10 mouse cellular contexts compared by ENCODE assay signal in genomic region chr16:60941767-60942166, GRCm38 (mm10).
DNase-seq lines count a peak whose midpoint lies in the region; ATAC-seq and TF ChIP-seq lines count a peak whose summit lies in the region.
"Had no signal": no experiment of that assay in that cellular context is flagged by ENCODE, and none has a peak within 500 bp of the region (broad histone marks: within the 10 kb centered on the region; RNA-seq: fewer than 3 reads in every experiment).

No protein-coding gene starts in this region.

- no peaks in the 10 kb centered on the region for H3K9me3 ChIP-seq in liver, embryonic 12.5 days (replicated peaks)
- no peaks in the 10 kb centered on the region for H3K9me3 ChIP-seq in stomach, postnatal 0 days (ENCODE audit: control insufficient read depth, low read length)

- TF ChIP-seq POLR2A in liver, adult 2 months (IDR thresholded peaks at IDR 0.05; ENCODE audit: extremely low read depth, insufficient read depth, low read length), result no peak

- H3K27ac ChIP-seq in liver, adult 2 months (replicated peaks; ENCODE audit: insufficient read depth, low read depth, low read length), result no peak overlapping the region
- H3K27ac ChIP-seq in liver, embryonic 12.5 days, result no peak overlapping the region
- no peak overlapping the region for H3K27ac ChIP-seq in stomach, postnatal 0 days (replicated peaks)

- TF ChIP-seq CTCF in liver, adult 2 months (IDR thresholded peaks at IDR 0.05; ENCODE audit: low read depth, low read length), result peak; percentile 12; the same call in 1 of the 2 replicates
- TF ChIP-seq CTCF in stomach, postnatal 0 days (IDR thresholded peaks at IDR 0.05; ENCODE audit: low read depth), result peak; percentile 38

- 65% methylated on average over 5 of the region's 5 CpGs for WGBS in liver, adult 2 months
- 55% methylated on average over 5 of the region's 5 CpGs for WGBS in liver, embryonic 12.5 days (ENCODE audit: insufficient replicate concordance)
- WGBS in stomach, postnatal 0 days, result 66% methylated on average over 5 of the region's 5 CpGs

- DNase-seq in embryo, embryonic 10 days (ENCODE audit: low spot score), result peak; percentile 7
- no peak for DNase-seq in embryo, embryonic 9.5 days (ENCODE audit: extremely low spot score)
- DNase-seq in liver, adult 2 months (ENCODE audit: extremely low read depth, low read depth, low spot score), result peak; percentile 2
- peak; percentile 9 for DNase-seq in adrenal gland, postnatal 25 days
- no peak for DNase-seq in stomach, postnatal 0 days (ENCODE audit: low spot score)
- no peak for DNase-seq in thymus, postnatal 10 days (ENCODE audit: low spot score in 2 of 2)
- DNase-seq: cerebellum, postnatal 36 days; lung, adult 2 months had no signal

- no peak overlapping the region for H3K9ac ChIP-seq in liver, adult 2 months (ENCODE audit: low read depth, low read length)
- no peak overlapping the region for H3K9ac ChIP-seq in liver, embryonic 12.5 days
- H3K9ac ChIP-seq in stomach, postnatal 0 days (ENCODE audit: low read length), result no peak overlapping the region

- no peak for TF ChIP-seq EP300 in stomach, postnatal 0 days (optimal IDR thresholded peaks at IDR 0.05)

- H3K4me3 ChIP-seq in liver, adult 2 months (ENCODE audit: insufficient read depth, low read depth, low read length), result no peak overlapping the region
- no peak overlapping the region for H3K4me3 ChIP-seq in liver, embryonic 12.5 days
- H3K4me3 ChIP-seq in stomach, postnatal 0 days (ENCODE audit: low read depth, low read length), result no peak overlapping the region

- H3K79me2 ChIP-seq in liver, adult 2 months (ENCODE audit: control insufficient read depth, insufficient read depth, low read length), result no peaks in the 10 kb centered on the region

- no peaks in the 10 kb centered on the region for H3K27me3 ChIP-seq in liver, adult 2 months (ENCODE audit: control insufficient read depth, insufficient read depth, low read length)
- no peaks in the 10 kb centered on the region for H3K27me3 ChIP-seq in liver, embryonic 12.5 days (replicated peaks)
- no peaks in the 10 kb centered on the region for H3K27me3 ChIP-seq in stomach, postnatal 0 days (ENCODE audit: control insufficient read depth, insufficient read depth, low read length)

- H3K4me1 ChIP-seq in liver, adult 2 months (ENCODE audit: control insufficient read depth, insufficient read depth, low read length), result no peaks in the 10 kb centered on the region
- no peaks in the 10 kb centered on the region for H3K4me1 ChIP-seq in liver, embryonic 12.5 days
- H3K4me1 ChIP-seq in stomach, postnatal 0 days (replicated peaks; ENCODE audit: control insufficient read depth, insufficient read depth), result no peaks in the 10 kb centered on the region

- no peaks in the 10 kb centered on the region for H3K36me3 ChIP-seq in liver, adult 2 months (ENCODE audit: control insufficient read depth, insufficient read depth, low read length)
- no peaks in the 10 kb centered on the region for H3K36me3 ChIP-seq in liver, embryonic 12.5 days
- H3K36me3 ChIP-seq in stomach, postnatal 0 days (ENCODE audit: control insufficient read depth, insufficient read depth, low read length), result no peaks in the 10 kb centered on the region

- no peak for ATAC-seq in liver, embryonic 12.5 days
- ATAC-seq in stomach, postnatal 0 days (ENCODE audit: low FRiP score, low TSS enrichment), result no peak
- no peak for ATAC-seq in frontal cortex, adult (ENCODE audit: low TSS enrichment)

- no peak overlapping the region for H3K4me2 ChIP-seq in liver, embryonic 12.5 days
- H3K4me2 ChIP-seq in stomach, postnatal 0 days (replicated peaks; ENCODE audit: low read depth), result no peak overlapping the region

Comparison
In these comparisons a context has a peak if more than half of its experiments do, and no peak if none do; other contexts are left out.
1. DNase-seq: peak in embryo, embryonic 10 days (single experiment), liver, adult 2 months (single experiment) and adrenal gland, postnatal 25 days (single experiment); none in embryo, embryonic 9.5 days (single experiment), stomach, postnatal 0 days (single experiment) and thymus, postnatal 10 days (0 of 2).